In the genomic region with DNA sequence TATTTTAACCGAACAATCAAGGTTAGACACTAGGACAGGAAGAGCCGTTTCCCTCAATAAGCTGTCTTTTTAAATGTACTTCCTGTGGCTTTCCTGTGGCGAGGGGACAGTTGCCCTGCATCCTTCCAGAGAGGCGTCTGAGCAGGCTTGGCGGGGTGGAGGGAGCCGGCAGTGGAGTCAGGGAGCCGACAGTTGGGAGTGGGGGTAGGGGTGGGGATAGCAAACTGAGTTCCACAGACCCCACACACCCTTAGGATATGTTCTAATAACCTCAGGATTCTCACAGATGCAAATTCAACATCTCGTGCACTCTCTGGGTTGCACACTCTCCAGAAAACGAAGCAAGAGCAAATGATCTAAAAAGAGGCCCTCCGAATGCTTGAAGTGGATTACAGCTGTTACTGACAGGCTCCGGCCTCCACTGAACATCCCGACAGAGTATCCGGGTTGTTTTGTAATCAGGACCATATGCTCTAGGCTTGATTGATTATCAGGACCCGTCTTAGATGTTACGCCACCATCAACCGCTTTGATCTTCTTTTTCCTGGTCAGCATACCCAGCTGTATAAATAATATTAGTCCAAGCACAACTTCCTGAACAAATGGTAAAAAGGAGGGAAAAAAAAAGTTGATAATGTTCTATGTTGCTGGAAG, we compare ENCODE assay signal across 8 mouse cellular contexts. TPM values are rescaled to one million over a fixed set of nuclear protein-coding genes. Genes with fewer than 3 reads are reported as not detected.
DNase-seq lines count a peak whose midpoint lies in the region; ATAC-seq lines count a peak whose summit lies in the region.

No protein-coding gene starts in this region.

- no peaks in the 10 kb centered on the region for H3K27me3 ChIP-seq in limb, embryonic 12.5 days
- no peaks in the 10 kb centered on the region for H3K27me3 ChIP-seq in midbrain, embryonic 14.5 days (ENCODE audit: control insufficient read depth, insufficient read depth, low read length)

- H3K9me3 ChIP-seq in limb, embryonic 12.5 days = no peaks in the 10 kb centered on the region
- H3K9me3 ChIP-seq in midbrain, embryonic 14.5 days (ENCODE audit: control insufficient read depth, low read length) = no peaks in the 10 kb centered on the region

- H3K4me2 ChIP-seq in limb, embryonic 12.5 days = peak overlapping the region; percentile 57
- peak overlapping the region; percentile 35 for H3K4me2 ChIP-seq in midbrain, embryonic 14.5 days (ENCODE audit: low read length)

- H3K36me3 ChIP-seq in limb, embryonic 12.5 days = no peaks in the 10 kb centered on the region
- H3K36me3 ChIP-seq in midbrain, embryonic 14.5 days (ENCODE audit: control insufficient read depth, insufficient read depth, low read length) = no peaks in the 10 kb centered on the region

- ATAC-seq in limb, embryonic 12.5 days (ENCODE audit: insufficient number of reproducible peaks, insufficient read depth, low FRiP score, low TSS enrichment, low read depth) = peak; percentile 52; the same call in 1 of the 2 replicates
- peak; percentile 31; the same call in 1 of the 2 replicates for ATAC-seq in midbrain, embryonic 14.5 days (ENCODE audit: low FRiP score, low TSS enrichment)

- intact Hi-C loops in heart, postnatal 36 days (cut with DNase I) = loop anchor here (1.0 to 2.0 kb wide), 2 partner anchors 32 to 36 kb away; no protein-coding TSS in a partner anchor

- peak overlapping the region; percentile 6; the same call in 1 of the 2 replicates for H3K4me3 ChIP-seq in limb, embryonic 12.5 days (replicated peaks)
- no peak overlapping the region for H3K4me3 ChIP-seq in midbrain, embryonic 14.5 days (replicated peaks; ENCODE audit: low read depth, low read length)

- peaks cover 21% of the 10 kb centered on the region for H3K4me1 ChIP-seq in limb, embryonic 12.5 days (replicated peaks)
- H3K4me1 ChIP-seq in midbrain, embryonic 14.5 days (ENCODE audit: control insufficient read depth, insufficient read depth, low read length) = peaks cover 7% of the 10 kb centered on the region; the same call in 1 of the 2 replicates

- 4% methylated on average over 16 of the region's 16 CpGs for WGBS in limb, embryonic 12.5 days
- WGBS in midbrain, embryonic 14.5 days = 19% methylated on average over 16 of the region's 16 CpGs

- no peak overlapping the region for H3K9ac ChIP-seq in limb, embryonic 12.5 days (replicated peaks)
- no peak overlapping the region for H3K9ac ChIP-seq in midbrain, embryonic 14.5 days (replicated peaks; ENCODE audit: low read length)

- peak; percentile 11 for DNase-seq in urinary bladder, postnatal 14 days (ENCODE audit: low spot score)
- DNase-seq in urinary bladder, postnatal 4 days (ENCODE audit: low spot score in 2 of 2) = no peak
- peak; percentile 27 to 43 for DNase-seq in heart, postnatal 36 days
- DNase-seq in midbrain, embryonic 14.5 days = peak; percentile 20
- no peak for DNase-seq in right cerebral cortex, postnatal 25 days
- no peak for DNase-seq in adrenal gland, adult 8-10 months
- DNase-seq in testis, postnatal 10 days (ENCODE audit: low spot score) = no peak

- H3K27ac ChIP-seq in limb, embryonic 12.5 days = peak overlapping the region; percentile 73
- H3K27ac ChIP-seq in midbrain, embryonic 14.5 days (replicated peaks; ENCODE audit: low read depth, low read length) = no peak overlapping the region

RNA-seq across cellular contexts. Expression of a gene that starts 33.9 kb away (rescaled TPM):
- total RNA-seq in heart, postnatal 36 days (2021) = 10 to 100 TPM; 16.2 to 21.7 TPM
- 117 and 122 TPM in 2 replicates for polyA plus RNA-seq in limb, embryonic 12.5 days (2016; fragmentation: Nextera tagmentation; extraction: Ambion mirVana)
- polyA plus RNA-seq in midbrain, embryonic 14.5 days (2014; fragmentation: Nextera tagmentation; extraction: Ambion mirVana) = 20.7 and 25.4 TPM in 2 replicates
- 100 to 1,000 TPM in 3 of 4 experiments, 10 to 100 TPM in 1; 88.6 to 238 (median 129) TPM for total RNA-seq in adrenal gland, adult 8-10 months (2022)

Comparison
In these comparisons a context has a peak if more than half of its experiments do, and no peak if none do; other contexts are left out.
1. DNase-seq: peak in urinary bladder, postnatal 14 days (single experiment), heart, postnatal 36 days (2 of 2) and midbrain, embryonic 14.5 days (single experiment); none in urinary bladder, postnatal 4 days (0 of 2), right cerebral cortex, postnatal 25 days (single experiment), adrenal gland, adult 8-10 months (single experiment) and testis, postnatal 10 days (single experiment).